Mouse (Mus musculus): Measurements from ENCODE around the gene Abraxas1.

DNA sequence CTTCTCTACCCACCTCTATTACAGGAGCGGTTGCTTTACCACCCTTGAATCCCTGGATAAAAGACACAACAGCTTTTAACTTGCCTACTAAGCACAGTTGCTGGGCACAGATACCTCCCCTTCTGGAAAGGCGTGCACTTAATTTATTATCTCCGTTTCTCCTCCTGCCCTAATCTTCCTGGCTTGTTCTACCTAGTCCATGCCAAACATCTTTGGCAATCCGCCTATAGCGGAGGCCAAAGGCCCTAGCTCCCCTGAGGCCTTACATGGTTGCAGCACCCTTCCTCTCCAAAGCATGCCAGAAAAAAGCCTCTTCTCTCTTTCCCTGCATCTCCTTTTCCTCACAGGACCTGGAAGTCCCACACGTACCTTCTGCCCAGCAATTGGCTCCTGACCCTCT lies 43.7 kb upstream of the Abraxas1 start:
- no peak for TF ChIP-seq RAD21 (IDR thresholded peaks at IDR 0.05; ENCODE audit: low read depth, low read length)
- TF ChIP-seq CTCF (IDR thresholded peaks at IDR 0.05 in 2 of 3, conservative IDR thresholded peaks at IDR 0.05 in 1 of 3; ENCODE audit: control insufficient read depth in 1 of 3, insufficient read depth in 1 of 3, low read depth in 2 of 3, low read length in 3 of 3, poor library complexity in 1 of 3, severe bottlenecking in 1 of 3) = no peak
- no peak for TF ChIP-seq POLR2A (IDR thresholded peaks at IDR 0.05; ENCODE audit: control insufficient read depth in 1 of 2, insufficient read depth in 1 of 2, low read depth in 1 of 2, low read length in 2 of 2, poor library complexity in 1 of 2)
- no peak for TF ChIP-seq MAFK (IDR thresholded peaks at IDR 0.05; ENCODE audit: borderline replicate concordance, low read depth, low read length)
- no peak for TF ChIP-seq MEF2A (IDR thresholded peaks at IDR 0.05; ENCODE audit: extremely low read depth, insufficient replicate concordance, low read depth, low read length, poor library complexity, severe bottlenecking)
- no peak for TF ChIP-seq EP300 (IDR thresholded peaks at IDR 0.05; ENCODE audit: low read depth in 1 of 2, low read length in 2 of 2)
